Mouse (Mus musculus) intestine, embryonic 15.5 days (tissue): ENCODE measurements at regions not wholly inside any gene's neighbourhood (a gene's known extent, or its start where the extent isn't known, plus 50 kb on each side); places are given as distances from the start of the nearest gene placed in this dataset.

Source experiments
- ATAC-seq: fragments of 200-750 bp; cut with Nextera tagmentation; 2 replicates; pipeline ENCODE4 v1.8.0; 2017; ENCODE audit warnings: moderate TSS enrichment, moderate library complexity
- H3K27ac ChIP-seq: fragments of 300-500 bp; sonication (generic); 2 replicates; pipeline ENCODE4 v1.5.1; 2015; ENCODE audit warnings: mild to moderate bottlenecking, inconsistent platforms
- H3K27me3 ChIP-seq: fragments of 300-500 bp; sonication (generic); replicated peaks from 2 replicates; pipeline ENCODE4 v1.6.1; 2015; ENCODE audit warnings: inconsistent platforms
- H3K36me3 ChIP-seq: fragments of 300-500 bp; sonication (generic); 2 replicates; pipeline ENCODE4 v1.6.1; 2015; ENCODE audit warnings: inconsistent platforms
- H3K4me1 ChIP-seq: fragments of 300-500 bp; sonication (generic); replicated peaks from 2 replicates; pipeline ENCODE4 v1.6.1; 2015; ENCODE audit warnings: inconsistent platforms
- H3K4me2 ChIP-seq: fragments of 300-500 bp; sonication (generic); replicated peaks from 2 replicates; pipeline ENCODE4 v1.6.1; 2015; ENCODE audit warnings: mild to moderate bottlenecking, inconsistent platforms
- H3K4me3 ChIP-seq: fragments of 300-500 bp; sonication (generic); replicated peaks from 2 replicates; pipeline ENCODE4 v1.5.1; 2015; ENCODE audit warnings: inconsistent platforms
- H3K9ac ChIP-seq: fragments of 300-500 bp; sonication (generic); 2 replicates; pipeline ENCODE4 v1.6.1; 2015; ENCODE audit warnings: inconsistent platforms
- H3K9me3 ChIP-seq: fragments of 300-500 bp; sonication (generic); 2 replicates; pipeline ENCODE4 v1.6.1; 2016; ENCODE audit warnings: inconsistent platforms
- WGBS: fragments of 180-500 bp; shearing (Covaris S2); methylation state at CpG from one replicate; pipeline ENCODE4 v1.1.7; 2015; 5-methylcytosine and 5-hydroxymethylcytosine counted together

GRCm38 (mm10) chr14:33729115-33729884, 140.3 kb downstream of the Ptpn20 start:
- H3K36me3 ChIP-seq = no peaks in the 10 kb centered on the region
- H3K27ac ChIP-seq = no peak overlapping the region
- whole genome bisulfite sequencing = 69% methylated on average over 14 of the region's 14 CpGs
- H3K9me3 ChIP-seq = no peaks in the 10 kb centered on the region
- no peaks in the 10 kb centered on the region for H3K4me1 ChIP-seq
- no peak for ATAC-seq
- H3K4me2 ChIP-seq = no peak overlapping the region
- no peak overlapping the region for H3K4me3 ChIP-seq
- H3K27me3 ChIP-seq = no peaks in the 10 kb centered on the region
- no peak overlapping the region for H3K9ac ChIP-seq

- no peak for ATAC-seq
- WGBS = 66% methylated on average over 5 of the region's 5 CpGs
- no peaks in the 10 kb centered on the region for H3K27me3 ChIP-seq
These were observed 143.7 kb downstream of the Ptpn20 start for GRCm38 (mm10) chr14:33732698-33733097.

GRCm38 (mm10) chr14:33734446-33735043, 145.5 kb downstream of the Ptpn20 start:
- H3K4me2 ChIP-seq = no peak overlapping the region
- no peaks in the 10 kb centered on the region for H3K27me3 ChIP-seq
- no peaks in the 10 kb centered on the region for H3K4me1 ChIP-seq
- H3K27ac ChIP-seq = no peak overlapping the region
- no peak overlapping the region for H3K9ac ChIP-seq
- H3K4me3 ChIP-seq = no peak overlapping the region
- WGBS = 86% methylated on average over 5 of the region's 5 CpGs
- H3K9me3 ChIP-seq = no peaks in the 10 kb centered on the region
- no peak for ATAC-seq
- no peaks in the 10 kb centered on the region for H3K36me3 ChIP-seq

More at GRCm38 (mm10) chr14:33732698-33733097, 143.7 kb downstream of the Ptpn20 start:
- H3K9ac ChIP-seq = no peak overlapping the region
- no peaks in the 10 kb centered on the region for H3K4me1 ChIP-seq
- H3K27ac ChIP-seq = no peak overlapping the region
- no peak overlapping the region for H3K4me2 ChIP-seq
- H3K4me3 ChIP-seq = no peak overlapping the region
- no peaks in the 10 kb centered on the region for H3K36me3 ChIP-seq
- no peaks in the 10 kb centered on the region for H3K9me3 ChIP-seq

GRCm38 (mm10) chr14:33735653-33736052, 146.6 kb downstream of the Ptpn20 start:
- Histone ChIP-seq H3K27ac (no peak overlapping the region), H3K9ac (no peak overlapping the region), H3K4me2 (no peak overlapping the region), H3K4me3 (no peak overlapping the region), H3K4me1 (no peaks in the 10 kb centered on the region), H3K9me3 (no peaks in the 10 kb centered on the region), H3K36me3 (no peaks in the 10 kb centered on the region), H3K27me3 (no peaks in the 10 kb centered on the region)
- ATAC-seq = no peak
- WGBS = 92% methylated on average over 3 of the region's 3 CpGs

DNA sequence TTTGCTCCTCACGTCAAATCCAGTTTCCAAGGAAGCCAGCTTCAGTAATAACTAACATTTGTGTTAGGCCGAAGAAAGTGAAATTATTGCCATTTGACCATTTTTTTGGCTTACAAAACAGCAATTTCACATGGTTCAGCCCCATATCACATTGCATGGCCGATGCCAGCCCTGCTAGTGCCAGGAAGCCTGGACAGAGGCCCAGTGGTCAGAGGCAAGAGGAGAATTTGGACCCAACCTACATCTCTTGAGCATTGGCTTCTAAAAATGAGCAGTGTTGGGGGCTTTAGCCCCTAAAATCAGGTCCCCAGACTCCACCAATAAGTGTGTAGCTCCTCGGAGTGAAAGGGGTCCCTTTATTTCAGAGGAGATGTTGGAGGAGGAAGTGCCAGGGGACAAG, 157.2 kb downstream of the Ptpn20 start:
- no peak overlapping the region for H3K27ac ChIP-seq
- no peaks in the 10 kb centered on the region for H3K4me1 ChIP-seq
- ATAC-seq = no peak
- no peaks in the 10 kb centered on the region for H3K36me3 ChIP-seq
- H3K9me3 ChIP-seq = no peaks in the 10 kb centered on the region
- H3K4me3 ChIP-seq = no peak overlapping the region
- H3K27me3 ChIP-seq = no peaks in the 10 kb centered on the region
- WGBS = 79% methylated on average over 4 of the region's 4 CpGs
- H3K4me2 ChIP-seq = no peak overlapping the region
- no peak overlapping the region for H3K9ac ChIP-seq

DNA sequence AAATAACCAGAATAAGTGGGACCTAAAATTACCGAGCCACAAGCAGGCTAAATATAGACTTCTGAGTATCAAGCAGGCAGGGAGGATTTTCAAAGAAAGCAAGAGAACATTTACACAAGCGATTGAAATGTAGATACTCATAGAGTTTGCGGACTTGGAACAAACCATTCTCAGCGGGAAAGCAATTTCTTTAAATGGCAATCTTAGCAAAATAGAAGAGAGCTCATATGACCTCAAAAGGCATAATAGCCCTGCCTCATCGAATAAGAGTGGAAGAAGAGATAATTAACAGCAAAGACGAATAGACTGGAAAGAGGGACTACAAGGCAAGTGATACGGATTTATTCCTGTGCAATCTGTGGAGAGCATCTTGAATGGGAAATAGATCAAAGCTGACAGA, 163.7 kb upstream of the Gdf10 start:
- Histone ChIP-seq H3K36me3 (no peaks in the 10 kb centered on the region), H3K9me3 (no peaks in the 10 kb centered on the region), H3K9ac (no peak overlapping the region), H3K4me2 (no peak overlapping the region), H3K27ac (no peak overlapping the region), H3K4me3 (no peak overlapping the region), H3K27me3 (no peaks in the 10 kb centered on the region), H3K4me1 (no peaks in the 10 kb centered on the region)
- WGBS = 68% methylated on average over 7 of the region's 7 CpGs
- ATAC-seq = no peak

- Histone ChIP-seq H3K27ac (no peak overlapping the region), H3K4me1 (no peaks in the 10 kb centered on the region), H3K36me3 (no peaks in the 10 kb centered on the region), H3K4me3 (no peak overlapping the region), H3K9ac (no peak overlapping the region), H3K4me2 (no peak overlapping the region), H3K9me3 (no peaks in the 10 kb centered on the region), H3K27me3 (no peaks in the 10 kb centered on the region)
- ATAC-seq = no peak
- 65% methylated on average over 3 of the region's 3 CpGs for WGBS
These were observed 159.7 kb upstream of the Gdf10 start for GRCm38 (mm10) chr14:33763641-33764046.

DNA sequence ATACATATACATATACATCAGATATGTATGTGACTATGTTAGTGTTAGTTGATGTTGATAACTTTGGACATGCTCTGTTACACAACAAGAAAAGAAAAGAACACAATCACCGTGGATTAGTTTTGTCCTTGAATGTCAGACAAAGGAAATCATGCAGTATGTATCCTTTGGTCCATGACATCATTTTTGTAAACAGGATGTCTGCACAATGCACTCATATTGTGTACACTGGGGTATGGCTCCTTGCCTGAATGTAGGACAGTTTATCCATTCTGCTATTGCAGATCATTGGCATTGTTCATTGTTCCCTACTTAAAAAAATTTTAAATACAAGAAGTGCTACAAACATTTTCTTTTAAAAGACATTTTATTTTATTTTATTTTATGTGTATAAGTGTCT, 157.6 kb upstream of the Gdf10 start:
- Histone ChIP-seq H3K36me3 (no peaks in the 10 kb centered on the region), H3K27ac (no peak overlapping the region), H3K9ac (no peak overlapping the region), H3K4me2 (no peak overlapping the region), H3K4me1 (no peaks in the 10 kb centered on the region), H3K4me3 (no peak overlapping the region), H3K9me3 (no peaks in the 10 kb centered on the region), H3K27me3 (no peaks in the 10 kb centered on the region)
- WGBS = 54% methylated on average over 1 of the region's 1 CpGs
- no peak for ATAC-seq

DNA sequence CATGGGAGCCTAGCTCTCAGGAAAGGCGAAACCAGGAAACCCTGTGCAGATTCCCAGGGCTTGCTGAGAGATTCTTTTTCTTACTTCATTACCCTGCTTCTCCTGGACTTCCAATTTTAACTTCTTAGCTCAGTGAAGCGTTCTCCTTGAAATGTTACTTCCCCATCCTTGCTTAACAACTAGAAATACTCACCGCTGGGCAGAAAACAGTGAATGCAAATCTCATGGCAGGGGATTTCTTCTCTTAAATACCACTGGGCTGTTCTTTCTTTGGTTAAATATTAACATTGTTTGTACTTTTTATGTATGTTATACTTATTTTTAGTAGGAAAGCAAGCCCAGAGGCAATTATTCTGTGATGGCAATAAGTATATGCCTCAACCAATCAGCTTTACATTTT, 151.0 kb upstream of the Gdf10 start:
- 89% methylated on average over 3 of the region's 3 CpGs for WGBS
- no peaks in the 10 kb centered on the region for H3K27me3 ChIP-seq
- H3K36me3 ChIP-seq = no peaks in the 10 kb centered on the region
- H3K9ac ChIP-seq = no peak overlapping the region
- no peaks in the 10 kb centered on the region for H3K4me1 ChIP-seq
- no peak overlapping the region for H3K27ac ChIP-seq
- no peaks in the 10 kb centered on the region for H3K9me3 ChIP-seq
- ATAC-seq = no peak
- no peak overlapping the region for H3K4me3 ChIP-seq
- H3K4me2 ChIP-seq = no peak overlapping the region

DNA sequence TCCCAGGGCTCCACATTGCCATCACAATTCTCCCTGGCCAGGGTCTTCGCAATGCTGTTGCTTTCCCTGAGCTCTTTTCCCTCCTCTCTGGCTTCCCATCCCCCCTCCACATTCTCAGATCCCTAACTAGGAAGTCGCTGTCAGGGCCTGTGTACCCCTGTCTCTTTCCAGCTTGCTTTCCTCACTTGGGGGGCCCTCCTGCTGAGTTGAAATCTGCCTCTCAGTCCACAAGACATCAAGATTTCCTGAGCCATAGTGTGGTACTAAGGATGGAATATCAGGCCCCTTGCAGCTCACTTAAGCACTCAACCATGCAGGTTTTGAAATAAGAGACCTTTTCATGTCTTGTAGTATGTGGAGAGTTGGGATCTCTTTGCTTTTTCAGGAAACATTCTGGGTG, 133.8 kb upstream of the Gdf10 start:
- no peak for ATAC-seq

GRCm38 (mm10) chr14:33794262-33794661, 129.1 kb upstream of the Gdf10 start:
- no peak overlapping the region for H3K4me2 ChIP-seq
- ATAC-seq = no peak
- no peaks in the 10 kb centered on the region for H3K36me3 ChIP-seq
- H3K9ac ChIP-seq = no peak overlapping the region
- H3K27me3 ChIP-seq = no peaks in the 10 kb centered on the region
- peaks cover 10% of the 10 kb centered on the region for H3K4me1 ChIP-seq
- H3K27ac ChIP-seq = no peak overlapping the region
- no peak overlapping the region for H3K4me3 ChIP-seq
- 79% methylated on average over 3 of the region's 3 CpGs for WGBS
- no peaks in the 10 kb centered on the region for H3K9me3 ChIP-seq

More for the DNA sequence above, 133.8 kb upstream of the Gdf10 start:
- Histone ChIP-seq H3K4me3 (no peak overlapping the region), H3K9ac (no peak overlapping the region), H3K4me1 (no peaks in the 10 kb centered on the region), H3K4me2 (no peak overlapping the region), H3K9me3 (no peaks in the 10 kb centered on the region), H3K27me3 (no peaks in the 10 kb centered on the region), H3K36me3 (no peaks in the 10 kb centered on the region), H3K27ac (no peak overlapping the region)
- 55% methylated on average over 2 of the region's 2 CpGs for whole genome bisulfite sequencing

GRCm38 (mm10) chr14:33797551-33798303, 125.7 kb upstream of the Gdf10 start:
- H3K27me3 ChIP-seq = no peaks in the 10 kb centered on the region
- H3K4me3 ChIP-seq = no peak overlapping the region
- H3K4me1 ChIP-seq = peaks cover 10% of the 10 kb centered on the region
- H3K4me2 ChIP-seq = no peak overlapping the region
- H3K36me3 ChIP-seq = no peaks in the 10 kb centered on the region
- 50% methylated on average over 15 of the region's 15 CpGs for WGBS
- no peak overlapping the region for H3K9ac ChIP-seq
- no peaks in the 10 kb centered on the region for H3K9me3 ChIP-seq
- ATAC-seq = peak; percentile 53
- no peak overlapping the region for H3K27ac ChIP-seq
